Mouse (Mus musculus): ENCODE data around the gene Zswim8.

DNA sequence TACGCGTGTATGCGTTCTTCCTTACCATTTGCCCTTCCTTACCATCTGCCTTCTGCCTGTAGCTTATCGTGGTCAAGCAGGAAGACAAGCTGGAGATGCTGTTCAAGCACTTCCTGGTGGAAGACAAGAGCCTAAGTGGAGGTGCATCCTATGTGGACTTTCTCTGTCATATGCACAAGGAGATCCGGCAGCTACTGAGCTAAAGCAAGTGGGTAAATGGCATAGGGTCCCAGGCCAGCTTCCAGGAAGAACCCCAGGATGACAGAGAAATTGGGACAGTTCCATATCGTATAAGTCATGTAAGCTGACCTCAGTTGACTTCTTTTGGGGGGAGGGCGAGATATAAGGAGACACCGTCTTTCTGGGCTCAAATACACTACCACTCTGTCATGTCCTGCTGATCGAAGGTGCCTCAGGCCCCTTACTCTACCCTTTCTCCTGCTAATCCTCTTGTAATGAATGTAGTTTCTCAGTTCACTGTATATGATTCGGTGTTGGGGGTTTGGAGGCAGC is 13.7 kb upstream of the Zswim8 start:
- no peak for TF ChIP-seq CTCF (IDR thresholded peaks at IDR 0.05; ENCODE audit: low read depth)
- TF ChIP-seq EP300 (IDR thresholded peaks at IDR 0.05; ENCODE audit: low read depth): no peak
